Mouse (Mus musculus) lung, postnatal 0 days (tissue): ENCODE measurements around the gene Hoxb5.

Experiments
- CTCF ChIP-seq: IDR thresholded peaks from 2 replicates; pipeline ENCODE4 v1.5.1; 2016; ENCODE audit warnings: antibody characterized with exemption, mild to moderate bottlenecking
- EP300 ChIP-seq: IDR thresholded peaks from 2 replicates; pipeline ENCODE4 v1.6.1; 2016; ENCODE audit warnings: antibody characterized with exemption, mild to moderate bottlenecking, control low read depth

GRCm38 (mm10) chr11:96269869-96270268, 33.3 kb upstream of the Hoxb5 start:
- TF ChIP-seq CTCF (no peak), EP300 (no peak)
